Mouse (Mus musculus) layer of hippocampus, postnatal 10 days (tissue): ENCODE measurements around the gene Zbtb21. TPM values are rescaled to one million over a fixed set of nuclear protein-coding genes. Genes with fewer than 3 reads are reported as not detected.
"Not testable (repeated sequence)": the region's sequence is repeated elsewhere in the genome, so short reads cannot be mapped to it uniquely, and the experiment has no call there.

Experiments used
- DNase-seq, 2 experiments: peaks; one replicate each; pipeline ENCODE4 v3.0.0; 2021; ENCODE audit warnings: low spot score in 2 of 2
- long read RNA-seq: library from polyadenylated mRNA; stranded (forward); transcript quantifications from one replicate; pipeline ENCODE4 v2.0.0, GENCODE M21; 2023
- total RNA-seq, 2 experiments: library from RNA; stranded (reverse); gene quantifications; 2 replicates each; pipeline ENCODE4 v1.2.3; 2021

Zbtb21 gene
- total RNA-seq, result 10 to 100 TPM; 23.9 TPM
- long read RNA-seq, full-length matches to known transcripts, result 2 of 8 reads
- long read RNA-seq, partial matches to known transcripts, result 0 of 8 reads
- long read RNA-seq, other reads (novel, unspliced or antisense), result 6 of 8 reads

- DNase-seq, result peak; percentile 96 to 98
Observed at GRCm38 (mm10) chr16:97962151-97962948, at the start of gene Zbtb21, which contains the start of gene C2cd2. Gene Zbtb21, minus strand, starts transcription at chr16:97962622. Gene C2cd2, minus strand, starts transcription at chr16:97962598.

- not testable (repeated sequence) for DNase-seq
Observed at GRCm38 (mm10) chr16:97997383-97997731, 34.9 kb upstream of the Zbtb21 start.

GRCm38 (mm10) chr16:97996616-97997382 lies 34.4 kb upstream of the Zbtb21 start, which contains the start of gene B230307C23Rik:
Gene B230307C23Rik, plus strand, starts transcription at chr16:97997315.
- DNase-seq, result peak; percentile 78 to 83

- DNase-seq, result peak; percentile 10 to 18
Observed at GRCm38 (mm10) chr16:97995849-97996615, 33.6 kb upstream of the Zbtb21 start.

GRCm38 (mm10) chr16:97992477-97992876 lies 30.1 kb upstream of the Zbtb21 start:
- DNase-seq, result not testable (repeated sequence)

- no peak for DNase-seq
Observed at GRCm38 (mm10) chr16:97991517-97991916, 29.1 kb upstream of the Zbtb21 start.

- DNase-seq, result no peak
Observed at GRCm38 (mm10) chr16:97984589-97984988, 22.2 kb upstream of the Zbtb21 start.

GRCm38 (mm10) chr16:97981362-97981761 lies 18.9 kb upstream of the Zbtb21 start:
- DNase-seq, result no peak

- no peak for DNase-seq
Observed at GRCm38 (mm10) chr16:97977722-97978121, 15.3 kb upstream of the Zbtb21 start.

- no peak for DNase-seq
Observed at GRCm38 (mm10) chr16:97977277-97977676, 14.9 kb upstream of the Zbtb21 start.

- DNase-seq, result no peak
Observed at GRCm38 (mm10) chr16:97963956-97964540, 1.6 kb upstream of the Zbtb21 start.

- DNase-seq, result no peak
Observed at GRCm38 (mm10) chr16:97961381-97962150, 856 bp downstream of the Zbtb21 start.

GRCm38 (mm10) chr16:97960348-97960747 lies 2.1 kb downstream of the Zbtb21 start:
- DNase-seq, result no peak

GRCm38 (mm10) chr16:97958401-97958973 lies 3.9 kb downstream of the Zbtb21 start:
- no peak for DNase-seq

GRCm38 (mm10) chr16:97957626-97958025 lies 4.8 kb downstream of the Zbtb21 start:
- no peak for DNase-seq

- no peak for DNase-seq
Observed at GRCm38 (mm10) chr16:97956011-97956410, 6.4 kb downstream of the Zbtb21 start.

GRCm38 (mm10) chr16:97953300-97953699 lies 9.1 kb downstream of the Zbtb21 start:
- DNase-seq, result peak in 1 of 2 experiments; percentile 1

- peak in 1 of 2 experiments; percentile 6 for DNase-seq
Observed at GRCm38 (mm10) chr16:97952801-97953200, 9.6 kb downstream of the Zbtb21 start.

- no peak for DNase-seq
Observed at GRCm38 (mm10) chr16:97952371-97952770, 10.1 kb downstream of the Zbtb21 start.

- DNase-seq, result peak in 1 of 2 experiments; percentile 6
Observed at GRCm38 (mm10) chr16:97950061-97950460, 12.4 kb downstream of the Zbtb21 start.
